Mouse (Mus musculus) spleen, postnatal 36 days (tissue): ENCODE data around the gene Ddx51.

Experiments used
- DNase-seq, 2 experiments: peaks; one replicate each; pipeline ENCODE4 v3.0.0; 2022; ENCODE audit warnings: low spot score in 2 of 2, mixed read lengths in 1 of 2

The Ddx51 gene

GRCm38 (mm10) chr5:110652719-110653648 is at the start of gene Ddx51, which contains the start of gene Noc4l:
Gene Ddx51, plus strand, starts transcription at chr5:110653451.
Gene Noc4l, minus strand, starts transcription at chr5:110653417.
- DNase-seq, result peak; percentile 91 to 92

GRCm38 (mm10) chr5:110604311-110604710 is 48.9 kb upstream of the Ddx51 start:
- no peak for DNase-seq

GRCm38 (mm10) chr5:110605531-110606221 is 47.6 kb upstream of the Ddx51 start:
- no peak for DNase-seq

DNA sequence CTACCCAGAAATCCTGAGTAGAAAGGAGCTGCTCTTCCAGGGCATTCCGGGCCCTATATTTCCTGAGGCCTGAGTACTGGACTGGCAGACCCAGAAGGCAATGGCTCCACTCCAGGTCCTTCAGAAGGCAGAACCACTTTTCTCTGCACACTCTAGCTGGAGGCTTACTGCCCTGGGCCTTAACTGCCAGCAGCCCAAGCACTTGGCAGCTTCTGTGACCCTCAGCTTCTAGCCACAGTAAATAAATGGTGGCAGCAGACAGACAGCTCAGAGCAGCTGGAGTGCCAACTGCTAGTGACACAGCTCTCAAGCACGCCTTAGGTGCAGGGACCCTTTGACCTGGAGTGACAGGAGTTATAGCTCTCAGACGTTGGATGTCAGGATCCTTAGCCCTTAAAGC is 45.5 kb upstream of the Ddx51 start:
- DNase-seq, result no peak

- no peak for DNase-seq
These were observed 44.9 kb upstream of the Ddx51 start for GRCm38 (mm10) chr5:110608336-110608735.

- no peak for DNase-seq
These were observed 44.3 kb upstream of the Ddx51 start for GRCm38 (mm10) chr5:110608941-110609340.

- no peak for DNase-seq
These were observed 43.8 kb upstream of the Ddx51 start for GRCm38 (mm10) chr5:110609425-110609824.

DNA sequence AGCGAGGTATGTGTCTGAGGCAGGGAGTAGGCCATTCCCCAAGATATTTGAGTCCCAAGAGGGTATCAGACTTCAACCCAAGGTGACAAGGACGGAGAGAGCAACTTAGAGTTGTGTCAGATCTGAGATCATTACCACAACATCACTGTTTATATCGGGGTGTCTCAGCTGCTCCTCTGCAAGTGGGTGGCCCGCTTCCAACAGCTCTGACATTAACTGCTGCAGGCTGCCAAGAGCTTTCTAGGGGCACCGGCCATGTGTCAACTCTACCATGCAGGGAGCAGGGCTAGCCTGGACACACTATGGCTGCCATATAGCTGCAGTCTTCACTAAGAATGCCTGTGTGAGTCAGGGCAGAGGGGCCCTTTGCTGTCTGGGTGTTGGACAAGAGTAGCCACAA is 43.4 kb upstream of the Ddx51 start:
- no peak for DNase-seq

DNA sequence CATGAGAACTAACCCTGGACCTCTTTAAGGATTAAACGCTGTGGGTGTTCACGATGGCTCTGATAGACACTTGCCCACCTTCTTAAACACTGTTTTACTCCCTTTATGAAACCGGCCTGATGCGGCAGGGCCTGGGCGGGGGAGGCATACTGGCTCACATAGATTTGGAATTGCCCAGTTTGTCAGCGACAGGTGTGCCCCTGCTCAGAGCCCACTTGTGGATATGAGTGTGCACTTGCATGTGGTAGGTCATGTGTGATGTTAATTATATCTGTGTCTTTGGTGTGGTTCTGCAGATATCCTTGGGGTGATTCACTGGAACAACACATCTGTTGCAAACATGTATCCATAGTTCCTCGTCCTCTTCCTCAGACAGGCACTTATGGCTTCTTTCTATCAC is 42.8 kb upstream of the Ddx51 start:
- DNase-seq, result no peak

GRCm38 (mm10) chr5:110611435-110612158 is 41.7 kb upstream of the Ddx51 start:
- no peak for DNase-seq

GRCm38 (mm10) chr5:110619226-110619625 is 34.0 kb upstream of the Ddx51 start:
- no peak for DNase-seq

GRCm38 (mm10) chr5:110624319-110624718 is 28.9 kb upstream of the Ddx51 start:
- DNase-seq, result no peak

GRCm38 (mm10) chr5:110627351-110627750 is 25.9 kb upstream of the Ddx51 start:
- no peak for DNase-seq

- DNase-seq, result no peak
These were observed 25.1 kb upstream of the Ddx51 start for GRCm38 (mm10) chr5:110628156-110628555.

GRCm38 (mm10) chr5:110629525-110630120 is 23.6 kb upstream of the Ddx51 start:
- DNase-seq, result no peak

DNA sequence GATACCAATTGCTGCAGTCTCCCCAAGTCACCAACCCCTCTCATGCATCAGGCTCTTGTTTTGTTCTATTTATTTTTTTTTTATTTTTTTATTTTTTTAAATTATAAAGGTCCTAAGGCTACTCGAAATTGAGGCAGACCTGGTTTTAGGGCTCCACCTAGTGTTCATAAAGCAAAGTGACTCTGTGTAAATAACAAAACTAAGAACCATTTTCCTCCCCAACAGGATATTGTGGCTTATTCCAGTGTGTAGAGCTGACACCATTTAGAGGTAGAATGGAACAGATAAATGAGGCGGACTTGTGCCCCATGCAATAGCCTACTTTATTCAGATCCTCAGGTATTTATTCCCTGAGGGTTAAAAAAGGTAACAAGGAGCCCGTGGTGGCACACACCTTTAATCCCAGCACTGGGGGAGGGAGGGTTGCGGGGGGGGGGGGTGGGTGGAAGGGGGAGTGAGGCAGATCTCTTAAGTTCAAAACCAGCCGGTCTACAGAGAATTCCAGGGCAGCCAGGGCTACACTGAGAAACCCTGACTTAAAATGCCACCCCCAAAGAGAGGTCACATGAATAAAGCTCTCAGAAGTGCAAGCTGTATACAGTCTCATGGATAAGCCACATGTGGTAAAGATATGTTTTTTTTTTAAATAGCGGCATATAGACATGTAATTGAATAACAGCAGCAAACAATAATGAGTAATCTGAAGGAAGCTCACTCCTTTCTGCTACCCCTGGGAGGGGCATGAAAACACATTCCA is 17.1 kb upstream of the Ddx51 start:
- DNase-seq, result no peak

GRCm38 (mm10) chr5:110638306-110639074 is 14.8 kb upstream of the Ddx51 start:
- DNase-seq, result no peak

DNA sequence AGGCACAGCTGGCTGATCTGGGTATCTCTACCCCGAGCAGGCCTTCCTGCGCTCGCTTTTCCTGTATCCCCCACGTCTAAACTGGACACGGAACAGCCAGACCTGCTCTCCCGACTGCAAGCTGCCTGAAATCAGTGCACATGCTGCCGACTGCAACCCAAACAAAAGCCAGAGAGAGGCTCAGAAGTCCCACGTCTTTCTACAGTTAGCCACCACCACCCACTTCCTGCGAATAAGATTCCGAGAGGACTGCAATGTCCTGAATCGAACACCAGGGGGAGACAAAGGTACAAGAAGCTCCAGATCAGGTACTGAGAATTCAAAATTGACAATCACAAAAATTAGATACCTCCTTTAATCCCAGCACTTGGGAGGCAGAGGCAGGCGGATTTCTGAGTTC is 13.8 kb upstream of the Ddx51 start:
- DNase-seq, result peak; percentile 68 to 72

DNA sequence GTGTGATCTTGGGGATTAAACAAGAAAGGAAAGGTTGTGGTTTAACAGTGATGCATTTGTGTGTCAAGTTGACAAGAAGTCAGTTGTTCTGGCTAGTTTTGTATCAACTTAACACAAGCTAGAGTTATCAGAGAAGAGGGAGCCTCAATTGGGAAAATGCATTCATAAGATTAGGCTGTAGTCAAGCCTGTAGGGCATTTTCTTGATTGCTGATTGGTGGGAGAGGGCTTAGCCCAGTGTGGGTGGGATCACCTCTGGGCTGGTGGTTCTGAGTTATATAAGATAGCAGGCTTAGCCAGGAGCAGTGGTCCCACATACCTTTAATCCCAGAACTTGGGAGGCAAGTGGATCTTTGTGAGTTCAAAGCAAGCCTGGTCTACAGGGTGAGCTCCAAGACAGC is 6.9 kb upstream of the Ddx51 start:
- DNase-seq, result peak in 1 of 2 experiments; percentile 22

DNA sequence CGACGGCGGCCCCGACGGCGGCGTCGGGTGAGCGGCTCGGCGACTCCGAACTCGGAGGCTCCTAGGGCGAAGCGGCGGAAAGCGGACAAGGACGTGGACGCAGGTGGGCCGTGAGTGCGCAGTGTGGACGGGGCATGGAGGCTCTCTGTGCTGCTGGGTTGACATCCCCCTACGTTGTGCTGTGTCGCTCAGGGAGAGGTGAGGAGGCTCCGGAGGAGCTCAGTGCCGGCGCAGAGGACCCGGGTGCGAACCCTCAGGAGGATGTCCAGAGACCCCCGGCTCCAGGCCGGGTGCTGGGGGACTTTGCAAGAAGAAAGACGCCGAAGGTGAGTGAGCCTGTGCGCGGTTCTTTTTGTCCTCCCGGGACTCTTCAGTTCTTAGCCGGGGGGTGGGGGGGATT is 435 bp downstream of the Ddx51 start:
- DNase-seq, result peak in 1 of 2 experiments; percentile 19
